Mouse (Mus musculus) lung, postnatal 36 days (tissue): ENCODE results near the gene Tor1a.
A peak's percentile ranks its signal among the peaks of the same experiment; 100 is the strongest.

ENCODE experiments used
- DNase-seq: peaks from one replicate; pipeline ENCODE4 v3.0.0; 2022; ENCODE audit warnings: mixed read lengths

Gene Tor1a

DNA sequence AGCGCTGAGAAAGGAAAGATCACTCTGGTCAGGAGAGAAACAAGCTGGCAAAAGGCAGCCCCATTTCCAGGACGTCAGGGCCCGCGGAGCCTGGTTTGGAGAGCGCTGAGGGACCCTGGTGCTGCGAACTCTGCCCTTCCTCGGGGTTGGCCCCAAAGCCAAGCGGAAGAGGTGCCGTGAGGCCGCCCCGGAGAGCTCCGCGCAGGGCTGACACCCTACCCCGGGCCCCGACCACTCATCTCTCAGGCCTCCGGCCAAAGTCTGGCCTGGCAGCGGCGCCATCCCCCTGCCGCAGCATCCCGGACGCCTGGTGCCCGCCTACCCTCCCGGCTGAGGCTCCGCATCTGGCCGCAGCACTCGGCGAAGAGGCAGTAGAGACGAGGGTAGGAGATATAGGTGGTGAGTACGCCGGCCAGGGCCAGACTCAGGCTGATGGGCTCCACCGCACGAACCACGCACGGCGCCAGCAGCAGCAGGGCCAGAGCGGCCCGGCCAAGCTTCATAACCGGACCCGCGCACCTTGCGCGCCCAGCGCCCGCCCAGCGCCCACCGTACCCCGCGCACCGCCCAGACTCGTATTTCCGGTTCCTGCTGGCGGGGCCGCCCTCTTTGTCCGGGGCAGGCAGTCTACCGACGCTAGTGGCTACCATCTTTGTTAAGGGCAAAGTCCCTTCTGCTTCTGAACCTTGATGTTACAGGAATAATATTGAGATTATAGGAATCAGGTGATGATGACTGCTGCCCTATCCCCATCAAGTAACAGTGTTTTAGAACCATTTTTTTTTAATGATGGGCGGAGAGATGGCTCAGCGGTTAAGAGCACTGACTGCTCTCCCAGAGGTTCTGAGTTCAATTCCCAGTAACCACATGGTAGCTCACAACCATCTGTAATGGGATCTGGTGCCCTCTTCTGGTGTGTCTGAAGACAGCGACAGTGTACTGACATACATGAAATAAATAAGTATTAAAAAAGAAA lies at the start of gene Tor1a:
Gene Tor1a (minus strand): TSS at position 582 of the 976 bp plus-strand sequence.
- peak; percentile 92 for DNase-seq

GRCm38 (mm10) chr2:31013371-31014120 lies 45.8 kb upstream of the Tor1a start:
- no peak for DNase-seq

- no peak for DNase-seq
Measured at GRCm38 (mm10) chr2:31007208-31007607, 39.5 kb upstream of the Tor1a start.

- no peak for DNase-seq
Measured at GRCm38 (mm10) chr2:31006434-31006833, 38.7 kb upstream of the Tor1a start.

GRCm38 (mm10) chr2:31005453-31005852 lies 37.7 kb upstream of the Tor1a start:
- DNase-seq, result no peak

DNA sequence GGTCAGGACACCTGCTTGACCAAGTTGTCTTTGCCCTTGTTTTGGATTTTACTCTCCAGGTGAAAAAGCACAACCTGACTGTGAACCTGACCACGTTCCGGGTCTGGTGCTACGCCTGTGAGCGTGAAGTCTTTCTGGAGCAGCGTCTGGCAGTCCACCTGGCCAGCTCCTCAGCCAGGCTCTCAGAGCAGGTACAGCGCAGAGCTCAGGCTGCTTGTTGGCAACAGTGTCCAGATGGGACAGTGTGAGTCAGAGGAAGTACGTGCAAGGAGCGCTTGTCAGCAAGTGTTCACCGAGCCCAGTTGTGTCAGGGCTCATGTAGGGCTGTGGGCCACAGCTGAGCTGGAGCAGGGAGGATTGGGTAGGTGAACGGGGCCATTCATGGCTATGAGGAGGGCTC lies 35.1 kb upstream of the Tor1a start:
- DNase-seq, result no peak

- no peak for DNase-seq
Measured at GRCm38 (mm10) chr2:30998443-30999260, 30.9 kb upstream of the Tor1a start.

DNA sequence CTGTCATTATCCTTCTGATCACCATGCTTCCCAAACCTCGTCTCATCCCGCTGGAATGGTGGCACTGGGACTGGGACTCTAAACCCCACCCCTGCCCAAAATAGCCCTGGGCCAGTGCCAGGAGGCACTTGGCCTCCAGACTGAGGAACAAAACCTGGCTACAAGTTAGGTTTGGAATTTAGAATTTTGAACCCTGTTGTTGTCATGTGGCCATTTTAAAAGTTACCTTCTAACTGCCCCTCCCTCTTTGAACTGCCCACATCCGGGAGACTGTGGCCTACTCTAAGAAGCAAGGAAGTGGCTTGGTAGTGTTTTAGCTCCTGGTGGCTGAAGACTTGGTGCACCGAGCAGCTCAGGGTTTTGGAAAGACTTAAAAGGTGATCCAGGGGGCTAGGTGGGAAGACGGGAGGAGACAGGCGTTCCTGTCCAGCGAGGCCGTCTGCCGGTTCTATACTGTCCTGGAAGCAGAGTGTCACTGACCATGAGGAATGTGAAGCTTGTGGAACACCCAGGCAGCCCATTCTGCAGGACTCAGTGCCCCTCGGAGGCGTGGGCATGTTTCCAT lies 27.8 kb upstream of the Tor1a start:
- peak; percentile 19 for DNase-seq

DNA sequence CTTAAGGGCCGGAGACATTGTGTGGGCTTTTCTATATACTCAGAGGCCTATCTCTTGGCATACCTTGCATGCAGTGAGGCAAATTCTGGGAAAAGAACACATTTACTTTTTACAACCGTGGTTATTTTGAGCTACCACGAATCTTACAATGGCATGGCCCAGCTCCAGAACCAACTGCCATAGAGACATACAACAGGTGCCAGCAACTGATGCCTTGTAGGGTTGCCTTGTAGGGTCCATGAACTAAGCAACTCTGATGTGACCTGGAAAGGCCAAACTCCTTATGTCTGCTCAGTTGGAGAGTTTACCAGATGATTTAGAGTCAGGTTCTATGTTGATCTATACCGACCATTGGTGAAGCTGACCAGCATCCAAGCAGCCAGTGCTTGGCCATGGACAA lies 27.1 kb upstream of the Tor1a start:
- DNase-seq, result no peak

GRCm38 (mm10) chr2:30990221-30990620 lies 22.5 kb upstream of the Tor1a start:
- no peak for DNase-seq

DNA sequence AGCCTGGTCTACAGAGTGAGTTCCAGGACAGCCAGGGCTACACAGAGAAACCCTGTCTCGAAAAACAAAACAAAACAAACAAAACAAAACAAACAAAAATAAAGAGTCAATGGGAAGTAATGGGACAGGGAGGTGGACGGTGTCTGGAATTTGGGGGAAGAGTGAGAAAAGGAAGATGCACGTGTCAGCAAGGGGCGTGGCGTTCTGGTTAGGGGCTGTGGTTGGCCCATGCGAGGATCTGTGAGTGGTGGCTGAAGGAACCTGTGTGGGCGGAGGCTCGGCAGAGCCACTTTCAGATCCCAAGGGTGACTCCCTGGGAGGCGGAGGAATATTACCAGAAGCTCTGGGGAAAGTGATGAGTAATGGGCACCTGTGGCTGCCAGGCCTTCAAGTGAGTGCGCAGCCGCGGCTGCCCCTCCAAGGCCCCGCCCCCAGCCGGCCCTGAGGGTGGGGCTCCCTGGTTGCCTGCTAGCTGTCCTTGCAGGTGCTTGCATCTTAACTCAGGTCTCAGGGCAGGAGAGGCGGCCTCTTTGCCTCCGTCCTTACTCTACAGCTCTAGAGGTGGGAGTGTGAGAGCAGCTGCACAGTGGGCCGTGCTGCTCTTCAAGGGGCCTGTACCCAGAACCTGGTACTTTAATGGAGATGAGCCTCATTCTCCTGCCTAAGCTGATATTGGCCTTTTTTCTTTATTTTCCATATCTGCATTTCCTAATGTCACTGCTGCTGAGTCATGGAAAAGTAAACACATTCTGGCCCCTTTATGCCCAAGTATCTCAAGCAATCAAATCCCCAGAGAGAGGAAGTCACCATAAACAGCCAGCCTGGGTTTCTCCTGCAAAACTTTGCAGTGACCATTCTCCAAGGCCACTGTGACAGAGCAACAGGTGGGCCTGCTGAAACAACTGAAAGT lies 17.6 kb upstream of the Tor1a start:
- peak; percentile 86 for DNase-seq

GRCm38 (mm10) chr2:30983024-30983423 lies 15.3 kb upstream of the Tor1a start:
- no peak for DNase-seq

DNA sequence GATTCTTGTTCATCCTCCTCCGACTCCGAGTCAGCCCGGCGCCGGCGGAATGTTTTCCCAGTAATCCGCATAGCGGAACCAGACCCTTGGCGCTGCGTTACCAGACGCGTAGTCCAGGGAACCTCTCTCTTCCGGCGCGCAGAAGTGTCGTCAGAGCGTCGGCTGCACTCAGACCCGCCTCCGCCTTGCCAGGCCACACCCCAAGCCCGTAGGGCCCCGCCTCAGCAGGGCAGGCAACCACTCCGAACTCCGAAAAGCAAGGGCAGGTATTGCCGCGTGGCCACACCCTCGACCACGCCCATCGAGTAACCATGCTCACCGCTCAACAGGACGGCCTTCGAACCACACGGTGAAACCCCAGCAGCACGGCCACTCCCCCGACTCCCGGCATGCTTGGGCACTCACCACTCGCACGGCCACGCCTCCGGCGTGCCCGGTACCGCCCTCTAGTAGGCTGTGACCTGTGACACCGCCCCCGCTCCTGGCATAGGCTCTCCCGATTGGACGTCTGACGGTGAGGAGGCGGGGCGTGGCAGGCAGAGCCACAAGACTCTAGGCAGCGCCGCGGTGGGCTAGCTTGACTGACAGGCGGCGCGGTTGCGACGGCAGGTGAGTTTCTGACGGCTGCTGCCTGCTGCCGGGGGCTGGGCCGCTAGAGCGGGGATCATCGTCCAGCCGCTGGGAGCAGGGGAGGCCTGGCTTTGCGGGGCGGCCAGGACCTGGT lies 14.2 kb upstream of the Tor1a start, which contains the start of the genes BC005624 and Usp20:
Gene BC005624 (minus strand): TSS at position 412 of the 724 bp plus-strand sequence.
Gene Usp20 (plus strand): TSS at position 490 of the 724 bp plus-strand sequence.
- peak; percentile 100 for DNase-seq

DNA sequence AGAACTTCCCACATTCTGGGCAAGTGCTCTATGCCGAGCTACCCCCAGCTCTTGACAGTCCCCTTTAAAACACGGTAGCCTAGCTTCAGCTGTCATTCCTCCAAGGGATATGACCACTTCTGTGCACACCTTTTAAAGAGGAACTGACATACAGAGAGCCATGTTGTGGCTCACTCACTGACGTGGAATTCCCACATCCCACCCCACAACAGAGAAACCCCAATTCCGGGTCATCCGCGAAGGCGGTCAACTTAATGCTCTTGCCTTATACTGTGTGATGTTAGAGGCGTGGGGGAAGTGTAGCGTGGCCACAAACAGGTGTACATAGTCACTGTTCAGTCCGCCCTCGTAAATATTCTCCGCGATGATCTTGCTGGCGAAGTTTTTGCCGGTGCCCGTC lies 907 bp downstream of the Tor1a start:
- peak; percentile 18 for DNase-seq

- DNase-seq, result peak; percentile 32
Measured at GRCm38 (mm10) chr2:30965627-30966026, 2.1 kb downstream of the Tor1a start.

DNA sequence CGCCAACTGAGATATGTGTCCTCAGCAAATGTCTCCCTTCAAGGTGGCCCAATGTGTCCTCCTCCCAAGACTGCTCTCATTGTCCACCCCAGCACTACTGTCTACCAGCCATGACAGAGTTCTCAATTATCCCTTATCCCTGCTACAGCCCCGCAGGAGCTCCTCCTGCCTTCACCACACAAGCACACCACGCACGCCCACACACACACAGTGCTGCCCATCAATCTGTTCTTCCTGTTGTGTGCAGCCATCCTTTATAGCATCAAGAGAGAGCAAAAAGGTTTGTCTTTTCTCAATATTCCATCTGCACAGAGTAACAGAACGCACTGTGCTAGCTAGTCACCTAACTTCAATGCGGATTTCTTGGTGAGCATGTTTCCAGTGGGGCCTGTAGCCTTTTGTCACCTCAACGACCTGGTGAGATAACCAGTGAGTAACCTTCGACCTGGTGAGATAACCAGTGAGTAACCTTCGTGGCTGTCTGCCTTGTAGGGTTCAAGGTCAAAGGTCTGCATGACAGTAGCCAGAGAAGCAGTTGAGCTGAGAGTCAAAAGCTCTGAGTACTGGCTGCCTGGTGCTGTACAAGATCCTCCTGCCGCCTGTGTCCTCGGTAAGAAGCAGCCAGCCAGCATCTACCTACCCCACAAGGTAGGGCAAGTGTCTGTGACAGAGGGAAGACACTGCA lies 5.0 kb downstream of the Tor1a start:
- no peak for DNase-seq

GRCm38 (mm10) chr2:30959856-30960255 lies 7.9 kb downstream of the Tor1a start:
- DNase-seq, result no peak

DNA sequence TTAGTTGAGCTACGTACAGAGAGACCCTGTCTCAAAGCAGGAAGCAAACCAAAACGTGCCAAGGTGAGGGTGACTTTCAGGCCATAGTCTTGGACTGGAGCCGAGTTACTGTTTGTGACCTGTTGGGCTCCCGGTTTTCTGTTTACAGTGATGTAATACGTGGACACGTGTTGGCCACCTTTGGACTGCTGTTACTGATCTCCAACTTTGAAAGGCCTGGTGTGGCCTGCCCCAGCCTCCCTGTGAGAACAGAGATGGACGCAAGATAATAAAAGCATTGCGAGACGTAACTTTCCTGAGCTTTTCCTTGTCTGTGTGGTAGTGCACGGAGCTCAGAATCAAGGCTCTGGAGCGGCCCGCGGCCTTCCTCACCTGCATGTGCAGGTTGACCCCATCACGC lies 9.0 kb downstream of the Tor1a start:
- no peak for DNase-seq

DNA sequence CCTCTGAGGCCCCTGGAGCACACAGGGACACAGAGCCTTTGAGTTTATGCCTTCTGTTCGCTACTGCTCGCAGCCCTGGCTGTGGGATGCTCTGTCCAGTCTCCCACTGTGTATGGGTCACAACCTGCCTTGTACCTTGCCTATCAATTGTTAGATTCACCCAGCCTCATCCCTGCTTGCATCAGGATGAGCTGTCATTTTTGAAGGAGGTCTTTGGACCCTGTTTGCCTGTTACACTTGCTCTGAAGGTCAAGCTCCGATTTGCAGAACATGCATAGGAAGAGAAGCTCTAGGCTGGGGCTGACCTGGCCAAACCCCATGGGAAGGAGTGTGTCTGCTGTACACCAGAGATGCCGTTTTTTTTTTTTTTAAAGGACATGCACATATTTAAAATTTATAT lies 10.2 kb downstream of the Tor1a start:
- DNase-seq, result no peak

DNA sequence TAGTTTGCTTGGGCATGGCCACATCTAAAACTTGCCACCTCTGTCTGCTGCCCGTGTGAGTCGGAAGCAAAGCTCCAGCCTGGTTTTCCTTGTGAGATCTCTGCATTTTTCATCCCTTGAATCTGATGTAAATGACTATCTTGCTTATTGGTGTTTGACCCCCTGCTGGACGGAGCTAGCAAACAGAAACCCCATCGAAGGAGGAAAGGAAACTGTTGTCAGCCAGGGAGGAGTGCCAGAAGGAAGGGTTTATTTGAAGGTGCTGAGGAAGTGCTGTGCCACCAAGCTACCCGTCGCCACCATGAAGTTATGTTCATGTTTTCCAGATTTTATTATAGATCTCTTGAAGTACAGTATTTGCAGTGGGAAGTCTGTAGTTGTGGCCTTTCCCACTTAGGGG lies 12.9 kb downstream of the Tor1a start:
- peak; percentile 26 for DNase-seq
